Mouse (Mus musculus) stomach, postnatal 0 days (tissue): ENCODE data around the gene March7.

ENCODE experiments used
- CTCF ChIP-seq: IDR thresholded peaks from 2 replicates; pipeline ENCODE4 v1.5.1; 2016; ENCODE audit warnings: antibody characterized with exemption, low read depth, mild to moderate bottlenecking, moderate library complexity
- EP300 ChIP-seq: optimal IDR thresholded peaks from 2 replicates; pipeline ENCODE3; 2016; ENCODE audit warnings: antibody characterized with exemption

DNA sequence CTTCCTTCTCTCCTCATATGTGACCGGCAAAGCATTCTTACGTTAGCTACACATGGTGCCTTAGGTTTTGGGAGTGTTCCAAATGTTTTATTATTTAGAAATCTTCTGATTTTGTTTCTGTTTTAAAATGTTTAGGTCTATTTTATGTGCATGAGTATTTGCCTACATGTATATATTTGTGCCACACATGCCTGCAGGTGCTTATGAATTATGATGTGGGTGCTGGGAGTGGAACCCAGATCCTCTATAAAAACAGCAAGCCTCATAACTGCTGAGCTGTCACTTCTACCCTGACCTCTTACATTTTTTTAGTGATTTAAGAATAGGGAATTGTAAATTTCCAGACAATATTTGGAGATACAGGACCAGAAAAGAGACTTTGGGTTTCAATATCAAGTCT is 12.3 kb downstream of the March7 start:
- TF ChIP-seq CTCF (no peak), EP300 (no peak)
